Mouse (Mus musculus) adrenal gland, postnatal 25 days (tissue): ENCODE data around the gene Wdr31. TPM values are rescaled to one million over a fixed set of nuclear protein-coding genes. Genes with fewer than 3 reads are reported as not detected.

ENCODE experiments used
- DNase-seq: peaks from one replicate; pipeline ENCODE4 v3.0.0; 2021; ENCODE audit warnings: mixed read lengths
- total RNA-seq: library from RNA; stranded (reverse); gene quantifications from 2 replicates; pipeline ENCODE4 v1.2.3, GENCODE M21; 2021

Gene Wdr31
- total RNA-seq, 1 experiment from 2014 or later = 3.0 TPM

GRCm38 (mm10) chr4:62439793-62440192, 30.9 kb downstream of the Wdr31 start:
- DNase-seq = no peak

- no peak for DNase-seq
These were observed 32.8 kb downstream of the Wdr31 start for GRCm38 (mm10) chr4:62437871-62438270.

- no peak for DNase-seq
These were observed 33.4 kb downstream of the Wdr31 start for GRCm38 (mm10) chr4:62437256-62437778.

- no peak for DNase-seq
These were observed 35.6 kb downstream of the Wdr31 start, which contains the start of gene Rnf183 for GRCm38 (mm10) chr4:62435081-62435480. Gene Rnf183 (minus strand): TSS chr4:62435252.

GRCm38 (mm10) chr4:62433939-62434870, 36.5 kb downstream of the Wdr31 start:
- DNase-seq = no peak

- DNase-seq = no peak
These were observed 39.2 kb downstream of the Wdr31 start for GRCm38 (mm10) chr4:62431522-62431921.

GRCm38 (mm10) chr4:62430678-62431077, 40.0 kb downstream of the Wdr31 start:
- DNase-seq = no peak

GRCm38 (mm10) chr4:62429616-62430015, 41.1 kb downstream of the Wdr31 start:
- no peak for DNase-seq

GRCm38 (mm10) chr4:62427978-62428758, 42.5 kb downstream of the Wdr31 start:
- no peak for DNase-seq

- DNase-seq = no peak
These were observed 44.8 kb downstream of the Wdr31 start for GRCm38 (mm10) chr4:62425891-62426290.

- no peak for DNase-seq
These were observed 51.6 kb downstream of the Wdr31 start for GRCm38 (mm10) chr4:62419091-62419490.

GRCm38 (mm10) chr4:62418448-62418847, 52.2 kb downstream of the Wdr31 start:
- DNase-seq = no peak

GRCm38 (mm10) chr4:62411606-62412005, 59.1 kb downstream of the Wdr31 start:
- DNase-seq = peak; percentile 47

- no peak for DNase-seq
These were observed 60.4 kb downstream of the Wdr31 start for GRCm38 (mm10) chr4:62410325-62410724.

GRCm38 (mm10) chr4:62409615-62410014, 61.1 kb downstream of the Wdr31 start:
- DNase-seq = no peak

- DNase-seq = peak; percentile 94
These were observed 62.0 kb downstream of the Wdr31 start, which contains the start of the genes Cdc26 and Prpf4 for GRCm38 (mm10) chr4:62408601-62409282. Gene Cdc26 (minus strand): TSS chr4:62408642. Gene Prpf4 (plus strand): TSS chr4:62408797.

GRCm38 (mm10) chr4:62407730-62408582, 62.7 kb downstream of the Wdr31 start:
- DNase-seq = peak; percentile 53

- DNase-seq = no peak
These were observed 64.6 kb downstream of the Wdr31 start for GRCm38 (mm10) chr4:62406133-62406532.

GRCm38 (mm10) chr4:62398956-62399355, 71.7 kb downstream of the Wdr31 start:
- peak; percentile 8 for DNase-seq
